Mouse (Mus musculus) forebrain, embryonic 14.5 days (tissue): Measurements from ENCODE around the gene Abcc6. TPM values are rescaled to one million over a fixed set of nuclear protein-coding genes. Genes with fewer than 3 reads are reported as not detected.

Source experiments
- ATAC-seq: fragments of 200-750 bp; cut with Nextera tagmentation; 2 replicates; pipeline ENCODE4 v1.8.0; 2017; ENCODE audit warnings: mild to moderate bottlenecking, moderate library complexity
- DNase-seq: peaks from one replicate; pipeline ENCODE4 v3.0.0-alpha.2; 2015; ENCODE audit warnings: low spot score
- H3K27ac ChIP-seq: fragments of 300-500 bp; sonication (generic); 2 replicates; pipeline ENCODE4 v1.5.1; 2014; ENCODE audit warnings: low read depth, mild to moderate bottlenecking, control low read depth, low read length, moderate library complexity
- H3K27me3 ChIP-seq: fragments of 300-500 bp; sonication (generic); replicated peaks from 2 replicates; pipeline ENCODE4 v1.6.1; 2014; ENCODE audit warnings: low read length, control low read depth, mixed read lengths; ENCODE audit not compliant: control insufficient read depth, insufficient read depth
- H3K36me3 ChIP-seq: fragments of 300-500 bp; sonication (generic); 2 replicates; pipeline ENCODE4 v1.6.1; 2014; ENCODE audit warnings: low read length, control low read depth; ENCODE audit not compliant: control insufficient read depth, insufficient read depth
- H3K4me1 ChIP-seq: fragments of 300-500 bp; sonication (generic); 2 replicates; pipeline ENCODE4 v1.6.1; 2014; ENCODE audit warnings: antibody characterized with exemption, low read length, control low read depth; ENCODE audit not compliant: control insufficient read depth, insufficient read depth
- H3K4me2 ChIP-seq: fragments of 300-500 bp; sonication (generic); 2 replicates; pipeline ENCODE4 v1.6.1; 2014; ENCODE audit warnings: mild to moderate bottlenecking, control low read depth, low read length
- H3K4me3 ChIP-seq: fragments of 300-500 bp; sonication (generic); 2 replicates; pipeline ENCODE4 v1.5.1; 2014; ENCODE audit warnings: low read depth, low read length, control low read depth
- H3K9ac ChIP-seq: fragments of 300-500 bp; sonication (generic); 2 replicates; pipeline ENCODE4 v1.6.1; 2014; ENCODE audit warnings: mild to moderate bottlenecking, low read length, control low read depth, moderate library complexity
- H3K9me3 ChIP-seq: fragments of 300-500 bp; sonication (generic); replicated peaks from 2 replicates; pipeline ENCODE4 v1.6.1; 2016; ENCODE audit warnings: low read length, control low read depth, mixed read lengths; ENCODE audit not compliant: control insufficient read depth
- WGBS: fragments of 180-500 bp; shearing (Covaris S2); extraction: QIAGEN DNeasy Blood & Tissue Kit; methylation state at CpG from one replicate; pipeline ENCODE4 v1.1.7; 2014; 5-methylcytosine and 5-hydroxymethylcytosine counted together
- polyA plus RNA-seq: library from polyadenylated mRNA; unstranded; fragments of >200 nt; fragmentation: Nextera tagmentation; extraction: Ambion mirVana; gene quantifications from 2 replicates; pipeline ENCODE4 v1.2.1, GENCODE M21; 2014

The Abcc6 gene
- polyA plus RNA-seq, 1 experiment from 2014 or later: 0.33 TPM

DNA sequence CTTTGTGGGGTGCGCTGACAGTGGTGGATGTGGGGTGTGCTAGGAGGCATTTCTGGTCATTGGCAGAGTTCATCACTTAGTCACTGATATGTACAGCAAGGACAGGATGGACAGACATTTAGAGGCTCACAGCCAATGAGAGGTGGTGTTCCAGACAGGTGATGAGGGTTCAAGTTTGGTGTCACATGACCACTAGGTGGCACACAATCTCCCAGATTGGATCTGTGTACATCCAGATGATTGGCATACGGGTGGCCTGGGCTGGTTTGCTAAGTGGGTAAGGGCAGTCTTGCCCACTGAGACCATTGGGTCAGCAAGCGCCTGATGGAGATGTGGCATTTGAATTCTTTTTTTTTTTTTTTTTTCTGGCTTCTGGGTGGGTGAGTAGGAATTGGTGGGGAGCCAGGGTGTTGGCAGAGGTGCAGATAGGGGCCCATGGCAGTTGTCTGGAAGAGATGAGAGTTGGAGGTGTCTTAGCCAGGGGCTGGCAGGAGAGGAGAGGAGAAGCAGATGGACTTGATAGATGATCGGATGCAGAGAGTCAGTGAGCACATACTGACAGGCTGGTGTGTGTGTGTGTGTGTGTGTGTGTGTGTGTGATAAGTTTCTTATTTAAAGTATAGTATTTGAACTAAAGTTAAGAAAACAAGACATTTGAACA, 22.2 kb upstream of the Abcc6 start:
- WGBS: 87% methylated on average over 4 of the region's 4 CpGs
- ATAC-seq: no peak

DNA sequence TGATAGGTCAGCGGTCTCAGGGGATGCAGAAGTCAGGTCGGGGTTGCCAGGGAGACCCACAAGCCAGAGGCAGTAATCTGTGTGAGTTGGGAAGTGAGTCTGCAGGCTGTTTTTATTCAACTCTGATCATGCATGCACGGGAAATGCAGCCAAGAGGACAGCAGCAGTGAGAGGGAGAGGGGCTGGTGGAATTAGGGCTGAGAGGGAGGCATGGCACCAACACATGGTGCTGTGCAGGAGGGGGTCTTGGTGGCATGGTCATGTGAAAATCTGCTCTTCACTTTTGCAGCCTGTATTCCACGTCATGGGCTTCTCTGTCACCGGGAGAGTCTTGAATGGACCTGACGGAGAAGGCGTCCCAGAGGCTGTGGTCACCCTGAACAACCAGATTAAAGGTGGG, 19.9 kb upstream of the Abcc6 start:
- H3K9me3 ChIP-seq: no peaks in the 10 kb centered on the region
- H3K4me2 ChIP-seq: no peak overlapping the region
- peaks cover 69% of the 10 kb centered on the region for H3K36me3 ChIP-seq
- no peaks in the 10 kb centered on the region for H3K4me1 ChIP-seq
- H3K9ac ChIP-seq: no peak overlapping the region
- no peaks in the 10 kb centered on the region for H3K27me3 ChIP-seq
- no peak overlapping the region for H3K4me3 ChIP-seq
- DNase-seq (no peak), ATAC-seq (no peak)
- WGBS: 81% methylated on average over 7 of the region's 7 CpGs
- H3K27ac ChIP-seq: no peak overlapping the region

More for the DNA sequence above, 22.2 kb upstream of the Abcc6 start:
- no peak overlapping the region for H3K27ac ChIP-seq
- no peak overlapping the region for H3K4me2 ChIP-seq
- no peaks in the 10 kb centered on the region for H3K4me1 ChIP-seq
- no peak overlapping the region for H3K9ac ChIP-seq
- H3K4me3 ChIP-seq: no peak overlapping the region
- H3K27me3 ChIP-seq: no peaks in the 10 kb centered on the region
- no peaks in the 10 kb centered on the region for H3K9me3 ChIP-seq
- H3K36me3 ChIP-seq: peaks cover 69% of the 10 kb centered on the region
- DNase-seq: peak; percentile 45

GRCm38 (mm10) chr7:46047873-46048562, 17.9 kb upstream of the Abcc6 start:
- Histone ChIP-seq H3K36me3 (peaks cover 71% of the 10 kb centered on the region), H3K9ac (no peak overlapping the region), H3K27me3 (no peaks in the 10 kb centered on the region), H3K4me3 (no peak overlapping the region), H3K4me2 (no peak overlapping the region), H3K9me3 (no peaks in the 10 kb centered on the region), H3K27ac (no peak overlapping the region), H3K4me1 (no peaks in the 10 kb centered on the region)
- DNase-seq: no peak
- 93% methylated on average over 13 of the region's 13 CpGs for WGBS
- no peak for ATAC-seq

DNA sequence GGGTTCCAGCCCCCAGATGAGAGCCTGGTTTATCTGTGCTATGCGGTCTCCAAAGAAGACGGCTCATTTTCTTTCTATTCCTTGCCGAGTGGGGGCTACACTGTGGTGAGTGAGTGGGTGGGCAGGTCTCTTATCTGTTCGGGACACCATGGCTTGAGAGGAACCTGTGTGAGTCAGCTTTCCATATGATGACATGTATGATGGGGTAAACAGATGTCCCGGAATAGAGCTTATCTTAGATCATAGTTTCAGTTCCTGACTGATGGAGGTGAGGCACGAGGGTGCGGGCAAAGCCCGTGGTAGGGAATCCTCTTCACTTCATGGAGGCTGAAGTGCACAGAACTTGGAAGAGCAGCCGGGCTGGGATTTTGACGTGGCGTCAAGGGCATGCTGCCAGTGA, 15.8 kb upstream of the Abcc6 start:
- Histone ChIP-seq H3K9ac (no peak overlapping the region), H3K27me3 (no peaks in the 10 kb centered on the region), H3K9me3 (no peaks in the 10 kb centered on the region), H3K27ac (no peak overlapping the region), H3K36me3 (peaks cover 82% of the 10 kb centered on the region), H3K4me3 (no peak overlapping the region), H3K4me2 (no peak overlapping the region), H3K4me1 (no peaks in the 10 kb centered on the region)
- DNase-seq (no peak), ATAC-seq (no peak)
- 97% methylated on average over 11 of the region's 11 CpGs for WGBS

DNA sequence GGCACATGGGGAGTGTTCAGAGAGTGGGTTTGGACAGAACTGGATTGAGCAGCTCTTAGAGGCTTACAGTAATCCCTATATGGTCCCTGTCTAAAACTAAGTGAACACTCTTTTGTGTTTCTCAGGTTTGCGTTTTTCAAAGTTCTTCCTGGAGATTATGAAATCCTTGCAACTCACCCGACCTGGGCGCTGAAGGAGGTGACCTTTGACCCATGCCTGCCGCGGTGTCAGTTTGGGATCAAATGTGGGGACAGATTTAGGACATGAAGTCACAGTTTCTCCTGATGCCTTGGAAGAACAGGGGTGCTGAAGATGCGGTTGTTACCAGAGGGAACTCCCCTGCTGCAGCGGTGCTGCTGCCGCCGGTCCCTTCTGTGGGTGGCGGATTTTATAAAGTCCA, 14.0 kb upstream of the Abcc6 start:
- Histone ChIP-seq H3K4me3 (no peak overlapping the region), H3K4me1 (no peaks in the 10 kb centered on the region), H3K27ac (no peak overlapping the region), H3K9me3 (no peaks in the 10 kb centered on the region), H3K36me3 (peaks cover 87% of the 10 kb centered on the region), H3K27me3 (no peaks in the 10 kb centered on the region), H3K9ac (no peak overlapping the region), H3K4me2 (no peak overlapping the region)
- 92% methylated on average over 10 of the region's 10 CpGs for WGBS
- ATAC-seq: no peak
- no peak for DNase-seq

DNA sequence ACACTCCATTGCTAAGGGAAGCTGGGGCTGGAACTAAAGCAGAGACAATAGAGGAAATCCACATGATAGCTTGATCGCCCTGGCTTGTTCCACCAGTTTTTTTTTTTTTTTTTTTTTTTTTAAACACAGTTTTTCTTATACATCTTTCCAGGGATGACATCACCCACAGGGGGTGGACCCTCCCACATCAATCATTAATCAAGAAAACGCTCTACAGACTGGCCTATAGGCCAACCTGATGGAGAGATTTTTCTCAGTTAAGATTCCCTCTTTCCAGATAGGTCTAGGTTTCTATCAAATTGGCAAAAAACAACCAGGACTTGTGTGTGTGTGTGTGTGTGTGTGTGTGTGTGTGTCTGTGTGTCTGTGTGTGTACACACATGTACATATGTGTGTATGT, 9.8 kb upstream of the Abcc6 start:
- Histone ChIP-seq H3K4me2 (no peak overlapping the region), H3K36me3 (peaks cover 71% of the 10 kb centered on the region), H3K4me1 (peaks cover 3% of the 10 kb centered on the region), H3K27ac (no peak overlapping the region), H3K9me3 (no peaks in the 10 kb centered on the region), H3K4me3 (no peak overlapping the region), H3K27me3 (no peaks in the 10 kb centered on the region), H3K9ac (no peak overlapping the region)
- no peak for ATAC-seq
- 81% methylated on average over 2 of the region's 2 CpGs for WGBS
- DNase-seq: no peak

DNA sequence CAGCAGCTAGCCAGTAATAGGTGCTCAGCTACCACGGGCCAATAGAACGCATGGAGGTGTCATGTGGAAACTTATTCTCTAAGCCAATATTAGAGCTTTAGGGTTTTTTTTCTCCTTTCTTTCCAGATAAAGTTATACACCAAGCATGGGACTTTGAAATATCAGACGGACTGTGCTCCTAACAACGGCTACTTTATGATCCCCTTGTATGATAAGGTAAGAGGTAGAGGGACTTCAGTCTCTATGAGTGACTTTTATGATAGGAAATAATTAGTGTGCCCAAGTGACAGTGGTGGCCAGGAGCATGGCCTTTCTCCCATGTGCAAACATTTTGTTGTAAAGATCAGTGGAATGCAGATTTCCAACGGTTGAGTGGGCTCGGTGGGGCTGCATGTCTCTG, 7.3 kb upstream of the Abcc6 start:
- WGBS: 93% methylated on average over 6 of the region's 6 CpGs
- Histone ChIP-seq H3K9me3 (no peaks in the 10 kb centered on the region), H3K4me2 (no peak overlapping the region), H3K4me1 (peaks cover 11% of the 10 kb centered on the region), H3K27ac (no peak overlapping the region), H3K36me3 (peaks cover 47% of the 10 kb centered on the region), H3K9ac (no peak overlapping the region), H3K4me3 (no peak overlapping the region), H3K27me3 (no peaks in the 10 kb centered on the region)
- no peak for DNase-seq
- ATAC-seq: no peak

DNA sequence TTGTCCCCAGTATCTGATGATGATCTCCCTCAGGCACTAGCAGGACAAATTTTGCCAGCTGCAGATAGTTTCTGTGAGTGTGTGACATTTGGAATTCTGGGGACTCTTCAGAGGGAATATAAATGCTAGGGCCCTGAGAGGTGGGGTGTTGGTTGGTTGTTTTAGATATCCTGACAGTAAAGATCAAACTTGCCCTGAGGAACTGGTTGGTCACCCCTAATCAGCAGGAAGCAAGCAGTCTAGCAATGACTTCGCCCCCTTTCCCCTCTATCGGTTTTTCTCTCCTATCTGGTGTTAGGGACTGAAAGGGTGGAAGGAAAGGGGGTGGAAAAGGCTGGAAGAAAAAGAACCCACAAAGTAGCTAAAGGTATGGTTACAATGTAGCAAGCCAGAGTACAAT, 5.4 kb upstream of the Abcc6 start:
- 84% methylated on average over 2 of the region's 2 CpGs for WGBS
- Histone ChIP-seq H3K4me3 (no peak overlapping the region), H3K4me2 (no peak overlapping the region), H3K36me3 (peaks cover 29% of the 10 kb centered on the region), H3K9ac (no peak overlapping the region), H3K27ac (no peak overlapping the region), H3K4me1 (peaks cover 11% of the 10 kb centered on the region), H3K27me3 (no peaks in the 10 kb centered on the region), H3K9me3 (no peaks in the 10 kb centered on the region)
- DNase-seq: no peak
- no peak for ATAC-seq

- DNase-seq: no peak
- WGBS: 84% methylated on average over 2 of the region's 2 CpGs
- no peak for ATAC-seq
- Histone ChIP-seq H3K27ac (no peak overlapping the region), H3K9ac (peak overlapping the region; percentile 87), H3K9me3 (no peaks in the 10 kb centered on the region), H3K4me2 (peak overlapping the region; percentile 88), H3K27me3 (no peaks in the 10 kb centered on the region), H3K36me3 (peaks cover 25% of the 10 kb centered on the region), H3K4me3 (no peak overlapping the region), H3K4me1 (peaks cover 11% of the 10 kb centered on the region)
Observed at GRCm38 (mm10) chr7:46034991-46035390, 4.9 kb upstream of the Abcc6 start.
